Mouse (Mus musculus) lung, embryonic 15.5 days (tissue): ENCODE data around the gene Tlr6. TPM values are rescaled to one million over a fixed set of nuclear protein-coding genes. Genes with fewer than 3 reads are reported as not detected.
A peak's percentile ranks its signal among the peaks of the same experiment; 100 is the strongest.

Experiments used
- ATAC-seq: fragments of 200-750 bp; cut with Nextera tagmentation; 2 replicates; pipeline ENCODE4 v1.8.0; 2017; ENCODE audit warnings: moderate number of reproducible peaks, borderline replicate concordance; ENCODE audit not compliant: low FRiP score, low TSS enrichment; ENCODE audit errors: extremely low read depth
- H3K27ac ChIP-seq: fragments of 300-500 bp; sonication (generic); 2 replicates; pipeline ENCODE4 v1.5.1; 2015; ENCODE audit warnings: moderate library complexity, mild to moderate bottlenecking, inconsistent platforms
- H3K27me3 ChIP-seq: fragments of 300-500 bp; sonication (generic); 2 replicates; pipeline ENCODE4 v1.6.1; 2015; ENCODE audit warnings: inconsistent platforms
- H3K36me3 ChIP-seq: fragments of 300-500 bp; sonication (generic); 2 replicates; pipeline ENCODE4 v1.6.1; 2015; ENCODE audit warnings: inconsistent platforms
- H3K4me1 ChIP-seq: fragments of 300-500 bp; sonication (generic); 2 replicates; pipeline ENCODE4 v1.6.1; 2015; ENCODE audit warnings: inconsistent platforms
- H3K4me2 ChIP-seq: fragments of 300-500 bp; sonication (generic); 2 replicates; pipeline ENCODE4 v1.6.1; 2015; ENCODE audit warnings: inconsistent platforms, mild to moderate bottlenecking, moderate library complexity
- H3K4me3 ChIP-seq: fragments of 300-500 bp; sonication (generic); 2 replicates; pipeline ENCODE4 v1.5.1; 2015; ENCODE audit warnings: mild to moderate bottlenecking, inconsistent platforms
- H3K9ac ChIP-seq: fragments of 300-500 bp; sonication (generic); 2 replicates; pipeline ENCODE4 v1.6.1; 2015; ENCODE audit warnings: inconsistent platforms
- H3K9me3 ChIP-seq: fragments of 300-500 bp; sonication (generic); 2 replicates; pipeline ENCODE4 v1.6.1; 2016; ENCODE audit warnings: inconsistent platforms
- WGBS: fragments of 180-500 bp; shearing (Covaris S2); methylation state at CpG from one replicate; pipeline ENCODE4 v1.1.7; 2015; 5-methylcytosine and 5-hydroxymethylcytosine counted together
- polyA plus RNA-seq: library from polyadenylated mRNA; unstranded; fragments of >200 nt; fragmentation: Nextera tagmentation; extraction: Ambion mirVana; gene quantifications from 2 replicates; pipeline ENCODE4 v1.2.1, GENCODE M21; 2015

The Tlr6 gene
- polyA plus RNA-seq, 1 experiment from 2014 or later = 0.86 TPM

DNA sequence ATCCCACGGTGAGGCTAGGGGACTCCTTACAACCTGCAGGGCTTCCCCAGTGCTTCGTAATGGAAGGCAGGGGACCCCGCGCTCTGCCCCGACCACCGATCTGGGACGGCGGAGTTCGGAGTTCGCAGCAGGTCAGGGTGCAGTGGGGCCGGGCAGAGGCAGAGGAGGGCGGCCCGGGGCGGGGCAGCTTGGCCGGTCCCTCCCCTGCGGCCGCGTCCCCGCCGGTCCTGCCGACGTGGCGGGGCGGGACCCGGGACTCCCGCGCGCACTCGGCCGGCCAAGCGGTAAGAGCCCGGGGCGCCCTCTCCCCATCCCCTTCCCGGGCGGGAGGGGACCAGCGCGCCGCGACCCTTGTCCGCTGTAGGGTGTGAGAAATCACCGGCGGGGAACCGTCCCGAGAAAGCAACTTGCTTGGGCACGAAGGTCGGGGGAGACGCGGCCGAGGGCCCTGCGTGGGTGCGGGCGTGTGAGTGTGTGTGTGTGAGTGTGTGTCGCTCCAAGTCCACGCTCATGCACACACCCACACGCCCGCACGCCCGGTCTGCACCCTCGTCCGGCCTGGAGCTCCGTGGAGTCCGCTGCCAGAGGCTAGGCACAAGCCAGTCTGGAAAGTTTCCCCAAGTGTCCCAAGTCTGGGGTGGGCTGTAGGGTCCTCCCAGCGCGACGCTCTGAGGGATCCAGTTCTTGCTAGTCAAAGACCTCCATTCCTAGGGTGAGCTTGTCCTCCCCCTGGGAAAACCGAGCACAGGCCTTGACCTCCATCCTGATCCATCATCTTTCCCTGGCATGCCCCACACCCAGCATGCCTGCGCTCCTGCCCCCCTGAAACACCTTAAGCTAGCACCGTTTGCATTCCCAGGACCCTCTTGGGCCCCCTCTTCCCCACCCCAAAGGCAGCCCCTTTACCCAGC is 10.2 kb upstream of the Tlr6 start, which contains the start of gene Fam114a1:
TSS of gene Fam114a1 (plus strand) at position 211 of the 911 bp plus-strand sequence.
- H3K4me2 ChIP-seq = peak within 1 kb of the TSS; percentile 80
- H3K9ac ChIP-seq = peak within 1 kb of the TSS; percentile 92
- H3K4me1 ChIP-seq = peaks cover 12% of the 10 kb centered on the region
- ATAC-seq = peak; percentile 94
- under 1% methylated on average over 68 of the region's 68 CpGs for WGBS
- H3K36me3 ChIP-seq = peaks cover 6% of the 10 kb centered on the region; the same call in 1 of the 2 replicates
- H3K27ac ChIP-seq = peak within 1 kb of the TSS; percentile 81
- no peaks in the 10 kb centered on the region for H3K9me3 ChIP-seq
- H3K4me3 ChIP-seq = peak within 1 kb of the TSS; percentile 80
- no peaks in the 10 kb centered on the region for H3K27me3 ChIP-seq

DNA sequence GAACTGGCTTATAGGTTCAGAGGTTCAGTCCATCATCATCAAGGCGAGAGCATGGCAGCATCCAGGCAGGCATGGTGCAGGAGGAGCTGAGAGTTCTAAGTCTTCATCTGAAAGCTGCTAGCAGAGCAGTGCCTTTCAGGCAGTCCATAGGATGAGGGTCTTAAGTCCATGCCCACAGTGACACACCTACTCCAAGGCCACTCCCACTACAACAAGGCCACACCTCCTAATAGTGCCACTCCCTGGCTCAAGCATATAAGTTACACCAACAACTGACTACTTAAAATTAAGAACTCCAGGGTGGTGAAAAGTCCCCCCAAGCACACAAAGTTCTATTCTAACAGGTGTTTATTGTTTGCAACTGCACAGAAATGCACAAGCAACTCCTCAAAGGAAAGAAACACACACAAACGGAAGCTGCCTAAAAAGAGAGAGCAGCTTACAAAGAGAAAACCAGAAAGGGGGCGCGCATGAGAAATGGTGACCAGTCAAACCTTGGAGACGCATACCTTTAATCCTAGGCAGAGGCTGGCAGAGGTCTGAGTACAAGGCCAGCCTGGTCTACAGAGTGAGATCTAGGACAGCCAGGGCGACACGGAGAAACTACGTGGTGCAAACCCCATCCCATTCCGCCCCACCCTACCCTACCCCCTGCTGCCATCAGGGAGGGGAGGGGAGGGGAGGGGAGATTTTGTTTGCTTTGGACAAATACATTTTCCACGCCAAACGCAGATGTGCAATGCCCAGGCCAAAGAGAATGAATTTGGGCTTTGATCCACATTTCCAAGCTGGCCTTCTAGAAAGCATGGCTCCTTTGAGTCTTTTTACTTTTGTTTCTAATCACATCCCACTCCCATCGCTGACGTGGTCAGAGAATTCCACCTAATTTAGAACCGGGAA is 9.3 kb upstream of the Tlr6 start:
- H3K4me3 ChIP-seq = peak overlapping the region; percentile 80
- peak overlapping the region; percentile 92 for H3K9ac ChIP-seq
- WGBS = 5% methylated on average over 14 of the region's 14 CpGs
- H3K36me3 ChIP-seq = peaks cover 6% of the 10 kb centered on the region; the same call in 1 of the 2 replicates
- H3K9me3 ChIP-seq = no peaks in the 10 kb centered on the region
- H3K27ac ChIP-seq = peak overlapping the region; percentile 81
- peaks cover 12% of the 10 kb centered on the region for H3K4me1 ChIP-seq
- no peaks in the 10 kb centered on the region for H3K27me3 ChIP-seq
- peak overlapping the region; percentile 80 for H3K4me2 ChIP-seq
- peak; percentile 77 for ATAC-seq

DNA sequence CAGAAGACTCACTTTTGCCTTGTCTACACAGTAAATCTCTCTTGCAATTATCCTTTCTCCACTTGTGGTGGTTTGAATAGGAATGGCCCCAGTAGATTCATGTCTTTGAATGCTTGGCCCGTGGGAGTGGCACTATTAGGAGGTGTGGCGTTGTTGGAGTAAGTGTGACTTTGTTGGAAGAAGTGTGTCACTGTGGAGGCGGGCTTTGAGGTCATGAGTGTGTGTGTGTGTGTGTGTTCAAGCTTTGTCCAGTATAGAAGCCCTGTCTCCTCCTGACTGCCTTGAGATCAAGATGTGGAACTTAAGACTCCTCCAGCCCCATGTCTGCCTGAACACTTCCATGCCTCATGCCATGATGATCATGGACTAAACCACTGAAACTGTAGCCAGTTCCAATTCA is 3.8 kb upstream of the Tlr6 start:
- ATAC-seq = no peak
- Histone ChIP-seq H3K27me3 (no peaks in the 10 kb centered on the region), H3K4me2 (no peak overlapping the region), H3K36me3 (no peaks in the 10 kb centered on the region), H3K4me1 (no peaks in the 10 kb centered on the region), H3K9ac (no peak overlapping the region), H3K27ac (no peak overlapping the region), H3K4me3 (no peak overlapping the region), H3K9me3 (no peaks in the 10 kb centered on the region)
- WGBS = 83% methylated on average over 3 of the region's 3 CpGs

DNA sequence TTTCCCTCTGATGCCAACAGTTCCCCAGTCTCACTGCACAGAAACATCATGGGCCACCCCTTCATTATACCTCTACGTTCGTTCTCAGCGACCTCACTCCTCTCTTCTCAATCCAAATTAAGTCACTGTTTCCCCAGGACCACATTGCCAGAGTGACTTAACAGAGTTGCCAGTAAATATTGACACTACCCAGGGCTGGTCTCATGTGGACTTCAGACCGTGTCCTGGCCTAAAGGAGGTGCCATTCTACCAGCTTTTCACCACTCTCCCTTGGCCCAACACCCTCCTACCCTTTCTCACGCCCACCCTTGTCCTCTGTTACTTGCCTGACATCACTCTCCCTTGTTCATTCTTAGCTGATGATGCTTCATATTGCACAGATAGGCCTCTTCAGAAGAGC is 3.4 kb upstream of the Tlr6 start:
- Histone ChIP-seq H3K9ac (no peak overlapping the region), H3K9me3 (no peaks in the 10 kb centered on the region), H3K36me3 (no peaks in the 10 kb centered on the region), H3K4me3 (no peak overlapping the region), H3K4me1 (no peaks in the 10 kb centered on the region), H3K4me2 (no peak overlapping the region), H3K27me3 (no peaks in the 10 kb centered on the region), H3K27ac (no peak overlapping the region)
- 73% methylated on average over 5 of the region's 5 CpGs for WGBS
- ATAC-seq = no peak

DNA sequence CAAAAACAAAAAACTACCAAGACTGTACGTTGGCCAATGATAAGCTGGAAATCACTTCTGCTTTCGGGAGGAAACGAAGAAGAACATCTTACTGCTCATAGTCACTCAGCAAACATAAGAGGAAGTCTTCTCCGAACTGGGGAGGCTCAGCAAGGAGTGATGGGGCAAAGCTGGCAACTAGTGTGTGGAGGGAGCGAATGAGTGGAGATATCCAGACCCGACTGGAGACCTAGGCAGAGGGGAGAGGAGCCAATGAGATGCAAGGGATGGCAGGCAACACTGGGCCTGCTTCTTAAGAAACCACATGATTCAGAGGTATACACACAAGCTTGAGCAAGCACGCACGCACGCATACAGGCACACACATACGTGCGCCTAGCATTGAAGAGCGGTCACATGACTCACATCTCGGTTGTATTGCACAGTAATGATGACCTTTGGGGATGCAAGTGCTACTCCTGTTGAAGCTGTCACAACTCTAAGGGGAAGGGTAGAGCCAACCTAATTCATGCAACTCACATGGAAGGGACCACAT is 1.0 kb upstream of the Tlr6 start:
- Histone ChIP-seq H3K36me3 (no peaks in the 10 kb centered on the region), H3K27me3 (no peaks in the 10 kb centered on the region), H3K4me3 (no peak overlapping the region), H3K4me2 (no peak overlapping the region), H3K9ac (no peak overlapping the region), H3K4me1 (no peaks in the 10 kb centered on the region), H3K9me3 (no peaks in the 10 kb centered on the region), H3K27ac (no peak overlapping the region)
- WGBS = 84% methylated on average over 13 of the region's 13 CpGs
- no peak for ATAC-seq

DNA sequence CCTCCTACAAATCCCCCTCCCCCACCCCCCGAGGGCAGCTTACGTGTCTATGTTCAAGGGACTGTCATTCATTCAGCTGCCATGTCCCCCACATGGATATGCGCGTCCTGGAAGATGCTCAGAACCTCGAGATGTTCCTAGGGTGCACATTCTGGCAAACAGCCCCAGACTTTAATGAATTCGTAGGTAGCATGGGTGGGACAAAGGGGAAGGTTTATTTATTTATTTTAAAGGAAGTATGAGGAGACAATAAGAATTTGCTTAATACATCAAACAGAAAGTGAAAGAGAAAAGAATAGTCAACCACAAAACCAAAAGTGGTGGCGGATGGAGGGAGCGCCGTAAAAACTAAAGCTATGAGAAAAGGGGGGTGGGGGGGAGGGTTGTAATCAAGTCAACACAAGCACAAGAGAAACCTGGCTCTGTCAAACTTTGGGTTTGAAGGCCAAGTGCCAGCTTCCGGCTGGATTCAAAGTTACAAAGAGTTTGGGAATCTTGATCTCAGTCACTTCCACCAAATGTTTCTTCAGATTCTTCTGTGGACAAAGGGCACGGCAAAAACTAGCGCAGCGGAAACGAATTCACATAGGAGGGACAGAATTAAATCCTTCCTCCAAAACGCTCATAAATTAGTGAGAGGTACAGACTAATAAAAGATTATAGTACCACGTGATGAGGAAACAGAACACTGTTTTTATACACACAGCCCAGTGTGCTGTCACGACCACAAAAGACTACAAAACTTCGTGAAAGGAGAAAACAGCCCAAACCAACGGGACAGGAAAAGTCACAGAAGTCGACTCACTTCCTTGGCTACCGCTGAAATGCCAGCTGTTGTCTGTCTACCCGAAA is 680 bp downstream of the Tlr6 start:
- Histone ChIP-seq H3K9ac (no peak overlapping the region), H3K4me2 (no peak overlapping the region), H3K4me1 (no peaks in the 10 kb centered on the region), H3K27ac (no peak overlapping the region), H3K27me3 (no peaks in the 10 kb centered on the region), H3K4me3 (no peak overlapping the region), H3K9me3 (no peaks in the 10 kb centered on the region), H3K36me3 (no peaks in the 10 kb centered on the region)
- 75% methylated on average over 22 of the region's 22 CpGs for WGBS
- no peak for ATAC-seq

DNA sequence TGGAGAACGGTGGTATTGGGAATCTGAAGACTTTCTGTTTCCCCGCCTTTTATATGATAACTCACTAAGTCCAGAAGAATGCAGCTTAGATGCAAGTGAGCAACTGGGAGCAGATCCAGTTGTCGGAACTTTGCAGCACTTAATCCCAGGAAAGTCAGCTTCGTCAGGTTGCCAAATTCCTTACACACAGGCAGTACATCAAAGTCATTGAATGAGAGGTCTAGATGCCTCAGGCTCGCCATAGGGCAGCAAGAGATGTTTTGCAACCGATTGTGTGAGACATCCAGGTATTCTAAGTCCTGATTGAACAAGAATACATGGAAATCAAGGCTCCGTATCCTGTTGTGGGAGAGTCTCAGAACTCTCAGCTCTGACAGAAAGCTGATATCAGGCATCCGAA is 5.0 kb downstream of the Tlr6 start:
- no peaks in the 10 kb centered on the region for H3K27me3 ChIP-seq
- H3K4me1 ChIP-seq = no peaks in the 10 kb centered on the region
- WGBS = 71% methylated on average over 8 of the region's 8 CpGs
- H3K4me3 ChIP-seq = no peak overlapping the region
- H3K36me3 ChIP-seq = no peaks in the 10 kb centered on the region
- no peaks in the 10 kb centered on the region for H3K9me3 ChIP-seq
- no peak overlapping the region for H3K9ac ChIP-seq
- H3K4me2 ChIP-seq = no peak overlapping the region
- no peak for ATAC-seq
- no peak overlapping the region for H3K27ac ChIP-seq

DNA sequence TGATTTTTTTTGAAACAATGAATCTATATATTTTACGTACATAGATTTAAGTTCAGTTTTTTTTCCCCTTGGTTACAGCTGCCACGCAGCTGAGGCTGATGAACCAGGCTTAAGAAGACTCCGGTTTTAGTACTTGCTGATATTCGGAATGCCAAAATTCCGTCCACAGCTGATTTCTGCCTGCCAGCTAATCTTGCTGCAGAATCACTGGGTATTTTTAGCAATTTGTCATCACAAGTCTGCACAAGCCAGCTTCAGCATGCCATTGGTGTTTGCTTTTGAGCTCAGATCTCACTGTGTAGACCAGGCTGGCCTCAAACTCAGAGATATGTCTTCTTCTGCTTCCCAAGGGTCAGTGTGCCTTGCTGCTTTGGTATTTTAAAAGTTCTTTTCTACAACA is 8.4 kb downstream of the Tlr6 start:
- Histone ChIP-seq H3K27ac (no peak overlapping the region), H3K27me3 (no peaks in the 10 kb centered on the region), H3K4me1 (no peaks in the 10 kb centered on the region), H3K4me2 (no peak overlapping the region), H3K9ac (no peak overlapping the region), H3K9me3 (no peaks in the 10 kb centered on the region), H3K36me3 (no peaks in the 10 kb centered on the region), H3K4me3 (no peak overlapping the region)
- no peak for ATAC-seq
- WGBS = 67% methylated on average over 5 of the region's 5 CpGs

DNA sequence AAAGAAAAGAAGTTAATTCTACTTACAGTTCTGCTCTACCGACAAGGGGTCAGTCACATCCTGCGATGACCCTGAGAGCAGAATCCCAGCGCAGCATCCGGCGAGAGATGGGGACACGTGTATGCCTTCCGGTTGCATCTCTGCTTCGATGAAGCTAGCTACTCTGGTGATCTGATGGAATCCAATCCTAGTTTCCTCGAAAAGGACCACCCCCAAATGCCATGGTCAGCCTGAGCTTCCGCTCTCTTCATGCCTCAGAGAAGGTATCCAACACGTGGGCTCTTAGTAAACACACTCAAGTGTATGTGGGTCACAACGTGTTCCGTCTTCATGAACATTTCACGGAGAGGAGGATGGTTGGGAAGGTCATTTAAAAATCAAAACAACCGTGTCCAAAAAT is 27.1 kb downstream of the Tlr6 start:
- H3K4me2 ChIP-seq = no peak overlapping the region
- ATAC-seq = no peak
- no peak overlapping the region for H3K27ac ChIP-seq
- no peaks in the 10 kb centered on the region for H3K36me3 ChIP-seq
- H3K4me1 ChIP-seq = no peaks in the 10 kb centered on the region
- no peaks in the 10 kb centered on the region for H3K27me3 ChIP-seq
- H3K9ac ChIP-seq = no peak overlapping the region
- H3K4me3 ChIP-seq = no peak overlapping the region
- no peaks in the 10 kb centered on the region for H3K9me3 ChIP-seq
- 86% methylated on average over 15 of the region's 15 CpGs for WGBS

DNA sequence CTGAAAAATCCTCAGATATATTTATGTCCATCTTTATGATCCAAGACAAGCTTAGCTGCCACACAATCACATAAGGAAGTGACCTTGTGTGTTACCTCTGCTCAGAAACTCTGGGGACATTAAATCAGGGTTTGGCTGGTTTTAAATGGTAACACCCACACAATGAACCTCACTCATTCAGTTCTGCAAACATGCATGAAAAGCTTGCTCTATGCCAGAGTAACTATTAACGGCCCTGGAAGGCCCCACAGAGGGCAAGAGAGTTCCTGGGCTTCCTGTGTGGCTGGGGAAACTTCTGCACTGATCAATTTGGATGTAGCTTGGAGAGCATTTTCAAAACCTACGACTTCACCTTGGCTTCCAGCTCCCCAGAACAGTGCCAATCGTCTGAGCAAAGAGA is 27.7 kb downstream of the Tlr6 start:
- 48% methylated on average over 3 of the region's 3 CpGs for WGBS
- ATAC-seq = no peak
- H3K27ac ChIP-seq = no peak overlapping the region

DNA sequence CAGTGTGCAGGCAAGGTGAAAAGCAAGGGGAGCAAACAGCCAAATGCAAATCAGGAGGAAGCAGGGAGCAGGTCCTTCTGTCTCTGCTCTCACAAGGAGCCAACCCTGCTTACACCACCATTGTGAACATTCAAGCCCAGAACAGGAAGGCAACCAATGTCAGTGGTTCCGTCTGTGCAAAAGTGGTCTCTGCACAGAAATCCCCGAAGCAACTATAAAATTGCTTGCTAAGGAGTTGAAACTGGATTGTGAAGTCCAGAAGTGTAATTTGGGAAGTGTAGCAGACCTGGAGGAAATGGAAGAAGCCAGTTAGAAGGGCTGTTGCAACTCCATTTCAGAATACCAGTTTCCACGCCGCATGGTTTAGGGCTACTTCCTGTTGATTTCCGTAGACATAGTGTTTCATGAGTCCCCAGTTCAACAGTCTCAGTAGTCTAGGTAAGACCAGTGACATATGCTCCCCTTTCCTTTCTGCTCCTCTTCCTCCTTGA is 37.0 kb downstream of the Tlr6 start:
- H3K36me3 ChIP-seq = no peaks in the 10 kb centered on the region
- ATAC-seq = no peak
- H3K4me1 ChIP-seq = no peaks in the 10 kb centered on the region
- H3K9ac ChIP-seq = no peak overlapping the region
- no peak overlapping the region for H3K27ac ChIP-seq
- 82% methylated on average over 5 of the region's 5 CpGs for WGBS
- H3K4me3 ChIP-seq = no peak overlapping the region
- H3K4me2 ChIP-seq = no peak overlapping the region
- no peaks in the 10 kb centered on the region for H3K9me3 ChIP-seq
- H3K27me3 ChIP-seq = no peaks in the 10 kb centered on the region

More for the DNA sequence above, 27.7 kb downstream of the Tlr6 start:
- Histone ChIP-seq H3K9me3 (no peaks in the 10 kb centered on the region), H3K4me1 (no peaks in the 10 kb centered on the region), H3K4me3 (no peak overlapping the region), H3K27me3 (no peaks in the 10 kb centered on the region), H3K4me2 (no peak overlapping the region), H3K36me3 (no peaks in the 10 kb centered on the region), H3K9ac (no peak overlapping the region)
